Mouse (Mus musculus): ENCODE results near the gene Gipc3.

The Gipc3 gene

GRCm38 (mm10) chr10:81322444-81322843, 20.6 kb downstream of the Gipc3 start:
- no peak for DNase-seq (ENCODE audit: low read depth, low spot score)

GRCm38 (mm10) chr10:81321436-81321835, 21.6 kb downstream of the Gipc3 start:
- no peak for DNase-seq (ENCODE audit: low read depth, low spot score)

GRCm38 (mm10) chr10:81320550-81321347, 22.3 kb downstream of the Gipc3 start, which contains the start of gene Cactin:
Cactin (plus strand) TSS chr10:81321103.
- peak; percentile 100 for DNase-seq (ENCODE audit: low read depth, low spot score)

GRCm38 (mm10) chr10:81319741-81320549, 23.1 kb downstream of the Gipc3 start:
- DNase-seq (ENCODE audit: low read depth, low spot score) = peak; percentile 98

GRCm38 (mm10) chr10:81319330-81319699, 23.8 kb downstream of the Gipc3 start:
- DNase-seq (ENCODE audit: low read depth, low spot score) = no peak

- no peak for DNase-seq (ENCODE audit: low read depth, low spot score)
These were observed 24.3 kb downstream of the Gipc3 start for GRCm38 (mm10) chr10:81318589-81319329.

- DNase-seq (ENCODE audit: low read depth, low spot score) = peak; percentile 40
These were observed 25.8 kb downstream of the Gipc3 start for GRCm38 (mm10) chr10:81317273-81317672.

GRCm38 (mm10) chr10:81316338-81317060, 26.6 kb downstream of the Gipc3 start:
- DNase-seq (ENCODE audit: low read depth, low spot score) = no peak

GRCm38 (mm10) chr10:81315587-81315986, 27.5 kb downstream of the Gipc3 start:
- DNase-seq (ENCODE audit: low read depth, low spot score) = no peak

- DNase-seq (ENCODE audit: low read depth, low spot score) = no peak
These were observed 28.9 kb downstream of the Gipc3 start for GRCm38 (mm10) chr10:81314201-81314600.

- DNase-seq (ENCODE audit: low read depth, low spot score) = no peak
These were observed 29.5 kb downstream of the Gipc3 start for GRCm38 (mm10) chr10:81313581-81313980.

- no peak for DNase-seq (ENCODE audit: low read depth, low spot score)
These were observed 33.5 kb downstream of the Gipc3 start for GRCm38 (mm10) chr10:81309571-81309970.

- DNase-seq (ENCODE audit: low read depth, low spot score) = no peak
These were observed 36.0 kb downstream of the Gipc3 start for GRCm38 (mm10) chr10:81306837-81307682.

GRCm38 (mm10) chr10:81306173-81306668, 36.8 kb downstream of the Gipc3 start:
- DNase-seq (ENCODE audit: low read depth, low spot score) = no peak

- no peak for DNase-seq (ENCODE audit: low read depth, low spot score)
These were observed 37.4 kb downstream of the Gipc3 start for GRCm38 (mm10) chr10:81305663-81306062.

GRCm38 (mm10) chr10:81304597-81305238, 38.3 kb downstream of the Gipc3 start:
- DNase-seq (ENCODE audit: low read depth, low spot score) = peak; percentile 61

- no peak for DNase-seq (ENCODE audit: low read depth, low spot score)
These were observed 39.3 kb downstream of the Gipc3 start for GRCm38 (mm10) chr10:81303761-81304160.

GRCm38 (mm10) chr10:81303258-81303657, 39.8 kb downstream of the Gipc3 start:
- DNase-seq (ENCODE audit: low read depth, low spot score) = no peak

- no peak for DNase-seq (ENCODE audit: low read depth, low spot score)
These were observed 40.3 kb downstream of the Gipc3 start for GRCm38 (mm10) chr10:81302781-81303218.

- DNase-seq (ENCODE audit: low read depth, low spot score) = no peak
These were observed 40.8 kb downstream of the Gipc3 start for GRCm38 (mm10) chr10:81302288-81302687.

Data from mesoderm, embryonic 11.5 days (tissue).